Mouse (Mus musculus): ENCODE measurements around the gene Grik2.

- no peak for TF ChIP-seq CTCF (IDR thresholded peaks at IDR 0.05; ENCODE audit: low read depth, low read length)
- no peak for TF ChIP-seq POLR2A (IDR thresholded peaks at IDR 0.05; ENCODE audit: borderline replicate concordance, low read depth, low read length)
These were observed 164.6 kb downstream of the Grik2 start for GRCm38 (mm10) chr10:49623951-49624350.

All from bone marrow macrophage, adult 2 months (primary cell).